Mouse (Mus musculus) MEL (cell line): ENCODE results near the gene Dnah17.

ENCODE experiments used
- BHLHE40 ChIP-seq: IDR thresholded peaks from 2 replicates; pipeline ENCODE4 v1.6.1; 2012; ENCODE audit warnings: low read depth, mild to moderate bottlenecking, inconsistent platforms, low read length, improper control_type of control experiment, borderline replicate concordance
- CTCF ChIP-seq, 3 experiments: IDR thresholded peaks in 2 of 3; conservative IDR thresholded peaks in 1 of 3; 2 replicates each; pipeline ENCODE4 v1.5.1; 2011 to 2012; ENCODE audit warnings: low read length in 3 of 3, low read depth in 2 of 3, mild to moderate bottlenecking in 2 of 3, improper control_type of control experiment in 1 of 3, inconsistent platforms in 1 of 3, mixed read lengths in 1 of 3, moderate library complexity in 1 of 3; ENCODE audit not compliant: control insufficient read depth in 1 of 3, insufficient read depth in 1 of 3, poor library complexity in 1 of 3, severe bottlenecking in 1 of 3
- EP300 ChIP-seq, 2 experiments: IDR thresholded peaks; 2 replicates each; pipeline ENCODE4 v1.6.1; 2011; ENCODE audit warnings: improper control_type of control experiment in 2 of 2, low read length in 2 of 2, low read depth in 1 of 2, mild to moderate bottlenecking in 1 of 2
- HCFC1 ChIP-seq: IDR thresholded peaks from 2 replicates; pipeline ENCODE4 v1.6.1; 2012; ENCODE audit warnings: low read depth, mild to moderate bottlenecking, inconsistent platforms, low read length, improper control_type of control experiment, moderate library complexity
- POLR2A ChIP-seq, 2 experiments: IDR thresholded peaks; 2 replicates each; pipeline ENCODE4 v1.6.1; 2011 to 2012; ENCODE audit warnings: low read length in 2 of 2, mild to moderate bottlenecking in 2 of 2, control low read depth in 1 of 2, improper control_type of control experiment in 1 of 2, low read depth in 1 of 2, moderate library complexity in 1 of 2; ENCODE audit not compliant: control insufficient read depth in 1 of 2, insufficient read depth in 1 of 2, poor library complexity in 1 of 2
- RCOR1 ChIP-seq: IDR thresholded peaks from 2 replicates; pipeline ENCODE4 v1.6.1; 2012; ENCODE audit warnings: low read depth, mild to moderate bottlenecking, inconsistent platforms, low read length, improper control_type of control experiment
- SIN3A ChIP-seq: IDR thresholded peaks from 2 replicates; pipeline ENCODE4 v1.6.1; 2012; ENCODE audit warnings: low read length, improper control_type of control experiment, inconsistent platforms
- USF2 ChIP-seq, 2 experiments: IDR thresholded peaks; 2 replicates each; pipeline ENCODE4 v1.6.1; 2011 to 2012; ENCODE audit warnings: improper control_type of control experiment in 2 of 2, low read length in 2 of 2, borderline replicate concordance in 1 of 2, inconsistent platforms in 1 of 2, low read depth in 1 of 2, mild to moderate bottlenecking in 1 of 2; ENCODE audit not compliant: insufficient read depth in 1 of 2

- no peak for TF ChIP-seq POLR2A (IDR thresholded peaks at IDR 0.05; ENCODE audit: control insufficient read depth in 1 of 2, insufficient read depth in 1 of 2, low read depth in 1 of 2, low read length in 2 of 2, poor library complexity in 1 of 2)
- TF ChIP-seq SIN3A: no peak
- no peak for TF ChIP-seq BHLHE40
- no peak for TF ChIP-seq USF2 (IDR thresholded peaks at IDR 0.05; ENCODE audit: borderline replicate concordance in 1 of 2, insufficient read depth in 1 of 2, low read depth in 1 of 2, low read length in 2 of 2)
- no peak for TF ChIP-seq CTCF (IDR thresholded peaks at IDR 0.05 in 2 of 3, conservative IDR thresholded peaks at IDR 0.05 in 1 of 3; ENCODE audit: control insufficient read depth in 1 of 3, insufficient read depth in 1 of 3, low read depth in 2 of 3, low read length in 3 of 3, poor library complexity in 1 of 3, severe bottlenecking in 1 of 3)
- TF ChIP-seq RCOR1: no peak
- TF ChIP-seq EP300 (IDR thresholded peaks at IDR 0.05; ENCODE audit: low read depth in 1 of 2, low read length in 2 of 2): no peak
- no peak for TF ChIP-seq HCFC1
These were observed 96.0 kb downstream of the Dnah17 start for GRCm38 (mm10) chr11:118034395-118034794.
